17 mouse cellular contexts compared by ENCODE assay signal in the genomic region with DNA sequence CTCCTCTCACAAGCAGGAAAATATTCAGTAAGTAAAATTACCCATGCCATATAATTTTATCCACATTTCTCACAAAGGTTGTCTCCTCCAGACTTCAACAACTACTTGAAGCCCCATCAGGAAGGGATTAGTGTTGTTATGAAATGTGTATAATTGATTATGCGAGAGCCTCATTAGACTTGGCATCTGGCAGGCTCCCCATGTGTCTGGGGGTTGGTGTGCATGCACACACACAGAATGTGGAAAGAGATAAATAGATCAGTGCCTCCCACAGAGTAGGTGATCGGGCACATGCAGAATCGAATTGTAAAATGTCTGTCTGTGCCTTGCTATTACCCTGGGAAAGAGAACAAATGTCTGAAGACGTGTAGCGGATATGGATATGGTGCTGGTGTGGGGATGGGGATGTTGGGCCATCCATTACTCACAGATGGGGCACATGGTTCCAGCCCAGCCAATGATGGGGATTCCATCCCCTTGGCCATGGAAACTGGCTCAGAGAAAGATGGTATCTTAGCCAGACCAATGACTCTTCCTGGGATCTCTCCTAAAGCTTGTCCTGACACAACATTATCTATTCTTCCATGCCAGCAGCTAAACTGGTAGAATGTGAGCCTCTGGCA.
DNase-seq lines count a peak whose midpoint lies in the region; ATAC-seq lines count a peak whose summit lies in the region.
"Had no signal": no experiment of that assay in that cellular context is flagged by ENCODE, and none has a peak within 500 bp of the region (broad histone marks: within the 10 kb centered on the region; RNA-seq: fewer than 3 reads in every experiment).

No protein-coding gene starts in this region.

- H3K9ac ChIP-seq in neural tube, embryonic 13.5 days = no peak overlapping the region

- 0 out of 2 replicates have a peak, but pooled peaks cover 8% of the 10 kb centered on the region for H3K4me1 ChIP-seq in neural tube, embryonic 13.5 days (replicated peaks)
- H3K4me1 ChIP-seq: heart, embryonic 10.5 days had no signal

- H3K27ac ChIP-seq in neural tube, embryonic 13.5 days (replicated peaks) = no peak overlapping the region
- H3K27ac ChIP-seq: gastrocnemius, adult 2 months; heart, embryonic 10.5 days; macrophage had no signal

- no peaks in the 10 kb centered on the region for H3K27me3 ChIP-seq in neural tube, embryonic 13.5 days
- H3K27me3 ChIP-seq: CH12.LX had no signal

- 61% methylated on average over 5 of the region's 5 CpGs for WGBS in neural tube, embryonic 13.5 days

- no peak overlapping the region for H3K4me2 ChIP-seq in neural tube, embryonic 13.5 days

- ATAC-seq in neural tube, embryonic 13.5 days (ENCODE audit: low read depth) = 0 out of 2 replicates have a peak, but pooled peaks have one; percentile 8
- ATAC-seq: intestine, postnatal 0 days had no signal

- peak; percentile 21 to 31 for DNase-seq in cerebellum, postnatal 10 days
- DNase-seq in cerebellum, adult 9-11 months = no peak
- DNase-seq in neural tube, embryonic 10.5 days (ENCODE audit: extremely low spot score, low spot score) = no peak
- peak; percentile 71 for DNase-seq in layer of hippocampus, adult 9-11 months
- peak; percentile 14 for DNase-seq in retina, embryonic 14.5 days (ENCODE audit: low spot score)
- no peak for DNase-seq in spleen, adult 12 weeks (ENCODE audit: low spot score)
- DNase-seq in adrenal gland, adult 8-10 months = no peak
- DNase-seq: cerebellum, adult 2 months; embryo, embryonic 11 days; gastrocnemius, adult 2 months; kidney, postnatal 4 days; spleen, adult 18-20 months had no signal

- no peaks in the 10 kb centered on the region for H3K9me3 ChIP-seq in neural tube, embryonic 13.5 days
- H3K9me3 ChIP-seq: heart, embryonic 10.5 days had no signal

- H3K36me3 ChIP-seq in neural tube, embryonic 13.5 days = no peaks in the 10 kb centered on the region
- H3K36me3 ChIP-seq: heart, embryonic 10.5 days had no signal

- no peak overlapping the region for H3K4me3 ChIP-seq in neural tube, embryonic 13.5 days
- H3K4me3 ChIP-seq: gastrocnemius, adult 2 months; heart, embryonic 10.5 days had no signal

Comparison
In these comparisons a context has a peak if more than half of its experiments do, and no peak if none do; other contexts are left out.
1. DNase-seq: peak in cerebellum, postnatal 10 days (2 of 2), layer of hippocampus, adult 9-11 months (single experiment) and retina, embryonic 14.5 days (single experiment); none in cerebellum, adult 9-11 months (single experiment), neural tube, embryonic 10.5 days (single experiment), spleen, adult 12 weeks (single experiment) and adrenal gland, adult 8-10 months (single experiment).